Mouse (Mus musculus) embryonic facial prominence, embryonic 14.5 days (tissue): Measurements from ENCODE around the gene Hoxa4. TPM values are rescaled to one million over a fixed set of nuclear protein-coding genes. Genes with fewer than 3 reads are reported as not detected.

ENCODE experiments used
- ATAC-seq: fragments of 200-750 bp; cut with Nextera tagmentation; 2 replicates; pipeline ENCODE4 v1.8.0; 2017; ENCODE audit warnings: low read depth, moderate number of reproducible peaks, moderate TSS enrichment
- DNase-seq: peaks from one replicate; pipeline ENCODE4 v3.0.0-alpha.2; 2015; ENCODE audit warnings: low spot score
- H3K27ac ChIP-seq: fragments of 300-500 bp; sonication (generic); replicated peaks from 2 replicates; pipeline ENCODE4 v1.5.1; 2014; ENCODE audit warnings: low read depth, mild to moderate bottlenecking, low read length, moderate library complexity
- H3K27me3 ChIP-seq: fragments of 300-500 bp; sonication (generic); replicated peaks from 2 replicates; pipeline ENCODE4 v1.6.1; 2014; ENCODE audit warnings: low read length; ENCODE audit not compliant: control insufficient read depth, insufficient read depth
- H3K36me3 ChIP-seq: fragments of 300-500 bp; sonication (generic); 2 replicates; pipeline ENCODE4 v1.6.1; 2014; ENCODE audit warnings: low read length, mixed read lengths; ENCODE audit not compliant: control insufficient read depth, insufficient read depth
- H3K4me1 ChIP-seq: fragments of 300-500 bp; sonication (generic); 2 replicates; pipeline ENCODE4 v1.6.1; 2014; ENCODE audit warnings: antibody characterized with exemption, low read length; ENCODE audit not compliant: control insufficient read depth, insufficient read depth
- H3K4me2 ChIP-seq: fragments of 300-500 bp; sonication (generic); 2 replicates; pipeline ENCODE4 v1.6.1; 2014; ENCODE audit warnings: low read depth, mild to moderate bottlenecking, low read length, moderate library complexity, mixed read lengths
- H3K4me3 ChIP-seq: fragments of 300-500 bp; sonication (generic); 2 replicates; pipeline ENCODE4 v1.5.1; 2014; ENCODE audit warnings: low read depth, mild to moderate bottlenecking, low read length
- H3K9ac ChIP-seq: fragments of 300-500 bp; sonication (generic); 2 replicates; pipeline ENCODE4 v1.6.1; 2014; ENCODE audit warnings: low read depth, mild to moderate bottlenecking, low read length, moderate library complexity, mixed read lengths
- H3K9me3 ChIP-seq: fragments of 300-500 bp; sonication (generic); 2 replicates; pipeline ENCODE4 v1.6.1; 2016; ENCODE audit warnings: low read length; ENCODE audit not compliant: control insufficient read depth
- WGBS: fragments of 180-500 bp; shearing (Covaris S2); extraction: QIAGEN DNeasy Blood & Tissue Kit; methylation state at CpG from one replicate; pipeline ENCODE4 v1.1.7; 2014; 5-methylcytosine and 5-hydroxymethylcytosine counted together
- microRNA counts: library from miRNA; unstranded; fragments of <30 nt; microRNA quantifications from one replicate; lab custom pipeline; 2017
- microRNA-seq: library from miRNA; unstranded; fragments of <30 nt; microRNA quantifications from one replicate; pipeline ENCODE4, GENCODE M21; 2016; ENCODE audit warnings: borderline number of aligned reads
- polyA plus RNA-seq: library from polyadenylated mRNA; unstranded; fragments of >200 nt; fragmentation: Nextera tagmentation; extraction: Ambion mirVana; gene quantifications from 2 replicates; pipeline ENCODE4 v1.2.1, GENCODE M21; 2014

Hoxa4 gene
- polyA plus RNA-seq, 1 experiment from 2014 or later = 1.1 TPM

DNA sequence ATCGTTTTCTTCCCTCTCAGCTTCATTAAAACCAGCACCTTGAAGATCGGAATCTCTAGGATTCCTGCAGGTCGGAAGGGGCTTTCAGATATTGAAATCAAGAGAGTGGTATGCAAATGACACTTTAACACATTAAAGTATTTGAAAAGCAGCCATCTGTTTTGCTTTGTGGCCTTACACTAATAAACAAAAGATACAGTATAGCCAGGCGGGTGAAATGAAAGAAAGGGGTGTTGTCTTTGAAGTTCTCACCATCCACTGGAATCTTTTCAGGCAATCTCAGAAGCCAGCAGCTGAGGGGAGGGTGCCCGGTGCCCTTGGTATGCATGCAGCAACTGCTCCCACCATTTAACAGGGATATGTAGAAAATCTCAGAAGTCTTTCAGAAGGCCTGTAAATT, 37.5 kb downstream of the Hoxa4 start:
- H3K4me1 ChIP-seq = peaks cover 7% of the 10 kb centered on the region; the same call in 1 of the 2 replicates
- H3K9ac ChIP-seq = no peak overlapping the region
- WGBS = 21% methylated on average over 5 of the region's 5 CpGs
- peaks cover 6% of the 10 kb centered on the region; the same call in 1 of the 2 replicates for H3K9me3 ChIP-seq
- ATAC-seq = no peak
- DNase-seq = no peak
- no peak overlapping the region for H3K4me3 ChIP-seq
- H3K4me2 ChIP-seq = no peak overlapping the region
- H3K27me3 ChIP-seq = peaks cover 99% of the 10 kb centered on the region
- H3K27ac ChIP-seq = no peak overlapping the region
- H3K36me3 ChIP-seq = no peaks in the 10 kb centered on the region

DNA sequence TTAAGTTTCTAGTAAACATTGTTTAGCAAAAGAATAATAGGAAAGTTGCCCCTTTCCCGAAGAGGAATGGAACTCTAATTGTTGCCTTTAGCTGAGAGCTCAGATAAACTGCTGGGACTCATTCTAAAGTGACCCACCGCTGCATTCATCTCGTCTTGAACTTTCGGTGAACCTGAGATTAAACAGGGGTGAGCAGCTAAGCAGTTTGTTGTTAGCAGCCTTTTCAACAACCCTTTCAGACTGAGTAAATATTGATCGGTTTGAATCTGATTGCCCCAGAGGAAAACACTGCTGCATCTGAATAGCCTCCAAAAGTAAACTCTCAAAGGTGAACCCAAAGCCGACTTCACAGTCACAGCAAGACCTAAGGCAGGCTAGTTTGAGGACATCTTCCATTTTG, 38.3 kb downstream of the Hoxa4 start:
- Histone ChIP-seq H3K36me3 (no peaks in the 10 kb centered on the region), H3K4me2 (no peak overlapping the region), H3K27me3 (peaks cover 94% of the 10 kb centered on the region), H3K9me3 (peaks cover 6% of the 10 kb centered on the region; the same call in 1 of the 2 replicates), H3K27ac (no peak overlapping the region), H3K9ac (no peak overlapping the region), H3K4me1 (peaks cover under 1% of the 10 kb centered on the region; the same call in 1 of the 2 replicates), H3K4me3 (no peak overlapping the region)
- DNase-seq (no peak), ATAC-seq (no peak)
- WGBS = 9% methylated on average over 6 of the region's 6 CpGs

- Histone ChIP-seq H3K36me3 (no peaks in the 10 kb centered on the region), H3K9ac (no peak overlapping the region), H3K9me3 (peaks cover 6% of the 10 kb centered on the region; the same call in 1 of the 2 replicates), H3K4me1 (no peaks in the 10 kb centered on the region), H3K4me3 (no peak overlapping the region), H3K4me2 (no peak overlapping the region), H3K27ac (no peak overlapping the region), H3K27me3 (peaks cover 94% of the 10 kb centered on the region)
- ATAC-seq (no peak), DNase-seq (no peak)
- WGBS = 12% methylated on average over 16 of the region's 16 CpGs
These were observed 39.0 kb downstream of the Hoxa4 start for GRCm38 (mm10) chr6:52152226-52153193.

DNA sequence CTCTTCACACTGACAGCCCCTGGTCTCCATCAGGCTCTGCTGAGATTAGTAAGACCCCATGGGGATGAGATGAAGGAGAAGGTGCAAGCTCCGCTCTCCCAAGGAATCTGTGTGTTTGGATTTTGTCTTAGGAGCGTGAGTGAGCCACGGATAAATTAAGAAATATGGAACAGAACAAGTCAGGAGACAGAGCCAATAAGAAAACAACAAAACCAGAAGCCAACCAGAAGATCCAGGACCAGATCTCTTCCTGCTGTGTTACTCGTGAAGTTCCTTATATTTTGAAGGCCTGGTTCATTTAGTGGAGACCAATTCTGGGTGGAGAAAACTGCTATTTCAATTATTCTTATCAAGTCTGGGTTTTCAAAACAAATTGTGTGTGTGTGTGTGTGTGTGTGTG, 40.0 kb downstream of the Hoxa4 start:
- no peak for ATAC-seq
- WGBS = 12% methylated on average over 4 of the region's 4 CpGs
- Histone ChIP-seq H3K4me1 (no peaks in the 10 kb centered on the region), H3K9me3 (peaks cover 6% of the 10 kb centered on the region; the same call in 1 of the 2 replicates), H3K27me3 (peaks cover 93% of the 10 kb centered on the region), H3K27ac (no peak overlapping the region), H3K4me3 (no peak overlapping the region), H3K9ac (no peak overlapping the region), H3K4me2 (no peak overlapping the region), H3K36me3 (no peaks in the 10 kb centered on the region)
- no peak for DNase-seq

- no peak overlapping the region for H3K4me2 ChIP-seq
- H3K27me3 ChIP-seq = peaks cover 87% of the 10 kb centered on the region
- 6% methylated on average over 16 of the region's 16 CpGs for WGBS
- peaks cover 6% of the 10 kb centered on the region; the same call in 1 of the 2 replicates for H3K9me3 ChIP-seq
- ATAC-seq (0 out of 2 replicates have a peak, but pooled peaks have one; percentile 53), DNase-seq (peak; percentile 61)
- H3K9ac ChIP-seq = no peak overlapping the region
- no peak overlapping the region for H3K4me3 ChIP-seq
- H3K27ac ChIP-seq = no peak overlapping the region
- no peaks in the 10 kb centered on the region for H3K36me3 ChIP-seq
- no peaks in the 10 kb centered on the region for H3K4me1 ChIP-seq
These were observed 41.1 kb downstream of the Hoxa4 start for GRCm38 (mm10) chr6:52150401-52150966.

MicroRNAs encoded within 50 kb of the gene (microRNA counts, 519-probe panel; counts per million panel counts)
- 2,357 counts per million, percentile 42 among the panel's probes with 10 or more counts for microRNA mmu-miR-196b (lab: Ali Mortazavi, UCI)

Small RNA genes lying within 50 kb of the gene (microRNA-seq; reads per million reads assigned to microRNA genes)
- 39.3 reads per million, percentile 41 among the genes with 10 or more reads in this experiment for gene Mir196b

Other genes with a start within 250 kb of the Hoxa4 start
- 18.9 and 25.2 TPM in 2 replicates for gene Skap2, start 179.2 kb downstream of the Hoxa4 start, polyA plus RNA-seq
- 1.4 and 1.7 TPM in 2 replicates for gene Hoxa1, start 33.4 kb downstream of the Hoxa4 start, polyA plus RNA-seq
- 7.2 and 11.1 TPM in 2 replicates for gene Hoxa2, start 26.9 kb downstream of the Hoxa4 start, polyA plus RNA-seq
- gene 5730596B20Rik, start 14.3 kb downstream of the Hoxa4 start, polyA plus RNA-seq = 0.10 and 0.46 TPM in 2 replicates
- gene Hoxa5, start 12.8 kb upstream of the Hoxa4 start, polyA plus RNA-seq = 2.4 and 3.3 TPM in 2 replicates
- 0.48 TPM in 1 of 2 replicates, not detected in the other for gene Hoxa6, start 17.0 kb upstream of the Hoxa4 start, polyA plus RNA-seq
- gene Hoxa3, start 21.6 kb upstream of the Hoxa4 start, polyA plus RNA-seq = 2.8 TPM in 2 replicates
- gene Gm28308, start 21.6 kb upstream of the Hoxa4 start, polyA plus RNA-seq = not detected in 2 replicates
- gene Hoxa7, start 30.1 kb upstream of the Hoxa4 start, polyA plus RNA-seq = 0.21 and 1.4 TPM in 2 replicates
- 0.33 and 2.3 TPM in 2 replicates for gene Hoxa9, start 39.3 kb upstream of the Hoxa4 start, polyA plus RNA-seq
- gene Hoxa10, start 49.1 kb upstream of the Hoxa4 start, polyA plus RNA-seq = 1.9 TPM in 1 of 2 replicates, not detected in the other
- gene Hoxa11, start 54.1 kb upstream of the Hoxa4 start, polyA plus RNA-seq = 0.13 TPM in 1 of 2 replicates, not detected in the other
- not detected in 2 replicates for gene Hoxa13, start 69.1 kb upstream of the Hoxa4 start, polyA plus RNA-seq
- gene Evx1, start 121.7 kb upstream of the Hoxa4 start, polyA plus RNA-seq = 0.24 TPM in 1 of 2 replicates, not detected in the other